Mouse (Mus musculus) cortical plate, adult 2 months (tissue): ENCODE measurements around the gene Apoc3.

Experiments used
- CTCF ChIP-seq: fragments of 200-500 bp; IDR thresholded peaks from 2 replicates; pipeline ENCODE4 v1.5.1; 2011; ENCODE audit warnings: mild to moderate bottlenecking, control low read depth, low read length; ENCODE audit not compliant: insufficient read depth; ENCODE audit errors: extremely low read depth
- POLR2A ChIP-seq: fragments of 200-500 bp; IDR thresholded peaks from 2 replicates; pipeline ENCODE4 v1.6.1; 2011; ENCODE audit warnings: mild to moderate bottlenecking, low read length, control low read depth; ENCODE audit not compliant: insufficient read depth; ENCODE audit errors: extremely low read depth

DNA sequence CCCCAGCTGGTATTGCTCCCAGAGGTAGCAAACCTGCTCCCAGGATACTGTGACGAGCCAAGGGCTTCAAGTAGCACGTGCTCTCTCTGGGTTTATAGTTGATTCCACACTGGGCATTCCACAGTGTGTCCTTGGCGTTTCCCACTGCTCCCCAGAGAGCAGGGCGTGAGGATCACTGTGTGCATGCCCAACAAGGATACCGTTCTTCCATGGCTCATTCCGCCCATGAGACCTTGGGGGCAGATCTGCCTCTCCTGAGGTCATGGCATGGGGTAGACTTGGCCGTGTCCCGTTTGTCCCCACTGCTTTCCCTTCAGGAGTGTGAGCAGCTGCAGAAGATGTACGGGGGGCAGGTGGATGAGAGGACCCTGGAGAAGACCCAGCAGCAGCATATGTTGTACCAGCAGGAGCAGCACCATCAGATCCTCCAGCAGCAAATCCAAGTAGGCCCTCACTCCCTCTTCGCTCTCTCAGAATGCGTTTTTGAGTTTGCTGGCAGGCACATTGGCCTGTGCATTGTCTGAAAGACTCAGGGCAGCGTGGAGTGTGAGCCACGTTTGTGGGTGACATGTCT lies 26.9 kb downstream of the Apoc3 start:
- TF ChIP-seq CTCF = no peak
- TF ChIP-seq POLR2A = no peak
